Mouse (Mus musculus): Measurements from ENCODE around the gene Kdelc2. TPM values are rescaled to one million over a fixed set of nuclear protein-coding genes. Genes with fewer than 3 reads are reported as not detected.

Gene Kdelc2
- polyA plus RNA-seq, 1 experiment from 2014 or later, result 5.8 TPM

GRCm38 (mm10) chr9:53409427-53409826, 25.6 kb downstream of the Kdelc2 start:
- no peak for ATAC-seq (replicated peaks)
- 92% methylated on average over 3 of the region's 3 CpGs for WGBS
- H3K9me3 ChIP-seq, result no peaks in the 10 kb centered on the region
- H3K27ac ChIP-seq, result no peak overlapping the region
- H3K36me3 ChIP-seq (replicated peaks), result no peaks in the 10 kb centered on the region
- H3K4me2 ChIP-seq, result no peak overlapping the region
- H3K27me3 ChIP-seq (replicated peaks), result no peaks in the 10 kb centered on the region
- H3K4me1 ChIP-seq, result peaks cover 16% of the 10 kb centered on the region
- H3K9ac ChIP-seq, result no peak overlapping the region
- no peak overlapping the region for H3K4me3 ChIP-seq

- H3K4me1 ChIP-seq, result no peaks in the 10 kb centered on the region
- H3K9me3 ChIP-seq, result no peaks in the 10 kb centered on the region
- WGBS, result 80% methylated on average over 9 of the region's 9 CpGs
- no peaks in the 10 kb centered on the region for H3K27me3 ChIP-seq (replicated peaks)
- no peak overlapping the region for H3K4me2 ChIP-seq
- H3K4me3 ChIP-seq, result no peak overlapping the region
- ATAC-seq (replicated peaks), result no peak
- H3K36me3 ChIP-seq (replicated peaks), result no peaks in the 10 kb centered on the region
- no peak overlapping the region for H3K9ac ChIP-seq
- H3K27ac ChIP-seq, result no peak overlapping the region
Observed at GRCm38 (mm10) chr9:53422133-53422896, 38.5 kb downstream of the Kdelc2 start.

- 96% methylated on average over 3 of the region's 3 CpGs for WGBS
- H3K27ac ChIP-seq, result no peak overlapping the region
Observed at GRCm38 (mm10) chr9:53426726-53427125, 42.9 kb downstream of the Kdelc2 start.

GRCm38 (mm10) chr9:53427638-53428037, 43.8 kb downstream of the Kdelc2 start:
- Histone ChIP-seq H3K36me3 (replicated peaks) (no peaks in the 10 kb centered on the region), H3K4me3 (no peak overlapping the region), H3K4me1 (no peaks in the 10 kb centered on the region), H3K27me3 (replicated peaks) (no peaks in the 10 kb centered on the region), H3K27ac (no peak overlapping the region), H3K9me3 (no peaks in the 10 kb centered on the region), H3K9ac (no peak overlapping the region), H3K4me2 (no peak overlapping the region)
- ATAC-seq (replicated peaks), result no peak
- WGBS, result 84% methylated on average over 3 of the region's 3 CpGs

More at GRCm38 (mm10) chr9:53426726-53427125, 42.9 kb downstream of the Kdelc2 start:
- no peaks in the 10 kb centered on the region for H3K9me3 ChIP-seq
- H3K4me2 ChIP-seq, result no peak overlapping the region
- H3K36me3 ChIP-seq (replicated peaks), result no peaks in the 10 kb centered on the region
- H3K4me3 ChIP-seq, result no peak overlapping the region
- no peaks in the 10 kb centered on the region for H3K27me3 ChIP-seq (replicated peaks)
- no peak for ATAC-seq (replicated peaks)
- no peaks in the 10 kb centered on the region for H3K4me1 ChIP-seq
- no peak overlapping the region for H3K9ac ChIP-seq

GRCm38 (mm10) chr9:53435830-53436570, 52.2 kb downstream of the Kdelc2 start:
- Histone ChIP-seq H3K9me3 (no peaks in the 10 kb centered on the region), H3K4me1 (no peaks in the 10 kb centered on the region), H3K27ac (no peak overlapping the region), H3K36me3 (replicated peaks) (peaks cover 14% of the 10 kb centered on the region; the same call in 1 of the 2 replicates), H3K27me3 (replicated peaks) (no peaks in the 10 kb centered on the region), H3K9ac (no peak overlapping the region), H3K4me3 (no peak overlapping the region), H3K4me2 (no peak overlapping the region)
- 96% methylated on average over 14 of the region's 14 CpGs for WGBS
- no peak for ATAC-seq (replicated peaks)

GRCm38 (mm10) chr9:53450609-53451008, 66.8 kb downstream of the Kdelc2 start:
- ATAC-seq (replicated peaks), result no peak
- Histone ChIP-seq H3K4me1 (no peaks in the 10 kb centered on the region), H3K4me3 (no peak overlapping the region), H3K9ac (no peak overlapping the region), H3K4me2 (no peak overlapping the region), H3K36me3 (replicated peaks) (peaks cover 20% of the 10 kb centered on the region; the same call in 1 of the 2 replicates), H3K27ac (no peak overlapping the region), H3K27me3 (replicated peaks) (no peaks in the 10 kb centered on the region), H3K9me3 (no peaks in the 10 kb centered on the region)
- WGBS, result 95% methylated on average over 1 of the region's 1 CpGs

Small RNA genes within 50 kb of the gene (microRNA-seq; reads per million reads assigned to microRNA genes)
- gene Mir130c, result not detected

Other genes starting within 250 kb of the Kdelc2 start
- 22.7 and 25.8 TPM in 2 replicates for gene Ddx10, start 136.0 kb upstream of the Kdelc2 start, polyA plus RNA-seq (2015; fragmentation: Nextera tagmentation; extraction: Ambion mirVana)
- 0.23 and 0.35 TPM in 2 replicates for gene Exph5, start 82.4 kb upstream of the Kdelc2 start, polyA plus RNA-seq (2015; fragmentation: Nextera tagmentation; extraction: Ambion mirVana)
- 0.13 and 0.28 TPM in 2 replicates for gene 4930550C14Rik, start 18.3 kb downstream of the Kdelc2 start, polyA plus RNA-seq (2015; fragmentation: Nextera tagmentation; extraction: Ambion mirVana)
- gene Atm, start 152.7 kb downstream of the Kdelc2 start, polyA plus RNA-seq (2015; fragmentation: Nextera tagmentation; extraction: Ambion mirVana), result 9.2 and 10.5 TPM in 2 replicates
- gene Npat, start 153.0 kb downstream of the Kdelc2 start, polyA plus RNA-seq (2015; fragmentation: Nextera tagmentation; extraction: Ambion mirVana), result 9.9 and 11.0 TPM in 2 replicates
- gene Acat1, start 226.4 kb downstream of the Kdelc2 start, polyA plus RNA-seq (2015; fragmentation: Nextera tagmentation; extraction: Ambion mirVana), result 137 and 138 TPM in 2 replicates

Data from midbrain, embryonic 15.5 days (tissue).